Mouse (Mus musculus) liver, embryonic 11.5 days (tissue): ENCODE results near the gene Prdm5. TPM values are rescaled to one million over a fixed set of nuclear protein-coding genes. Genes with fewer than 3 reads are reported as not detected.

Experiments used
- ATAC-seq: fragments of 200-750 bp; cut with Nextera tagmentation; replicated peaks from 2 replicates; pipeline ENCODE4 v1.8.0; 2017; ENCODE audit warnings: moderate number of reproducible peaks, mild to moderate bottlenecking, moderate TSS enrichment, moderate library complexity; ENCODE audit not compliant: low FRiP score
- DNase-seq: peaks from one replicate; pipeline ENCODE4 v3.0.0-alpha.2; 2017; ENCODE audit warnings: low spot score
- H3K27ac ChIP-seq: fragments of 300-500 bp; sonication (generic); 2 replicates; pipeline ENCODE4 v1.5.1; 2014; ENCODE audit warnings: mild to moderate bottlenecking, low read depth, low read length, control low read depth
- H3K27me3 ChIP-seq: fragments of 300-500 bp; sonication (generic); replicated peaks from 2 replicates; pipeline ENCODE4 v1.6.1; 2014; ENCODE audit warnings: low read length, mixed read lengths; ENCODE audit not compliant: control insufficient read depth, insufficient read depth
- H3K36me3 ChIP-seq: fragments of 300-500 bp; sonication (generic); 2 replicates; pipeline ENCODE4 v1.6.1; 2014; ENCODE audit warnings: mild to moderate bottlenecking, low read length, moderate library complexity, mixed read lengths; ENCODE audit not compliant: control insufficient read depth, insufficient read depth
- H3K4me1 ChIP-seq: fragments of 300-500 bp; sonication (generic); replicated peaks from 2 replicates; pipeline ENCODE4 v1.6.1; 2014; ENCODE audit warnings: low read length, mixed read lengths; ENCODE audit not compliant: control insufficient read depth, insufficient read depth
- H3K4me2 ChIP-seq: fragments of 300-500 bp; sonication (generic); 2 replicates; pipeline ENCODE4 v1.6.1; 2014; ENCODE audit warnings: mild to moderate bottlenecking, control low read depth, moderate library complexity
- H3K4me3 ChIP-seq: fragments of 300-500 bp; sonication (generic); 2 replicates; pipeline ENCODE4 v1.5.1; 2014; ENCODE audit warnings: low read depth, low read length, control low read depth
- H3K9ac ChIP-seq: fragments of 300-500 bp; sonication (generic); 2 replicates; pipeline ENCODE4 v1.6.1; 2014; ENCODE audit warnings: low read depth, low read length, control low read depth
- H3K9me3 ChIP-seq: fragments of 300-500 bp; sonication (generic); 2 replicates; pipeline ENCODE4 v1.6.1; 2016; ENCODE audit warnings: low read length, inconsistent platforms, mixed read lengths; ENCODE audit not compliant: control insufficient read depth
- WGBS: fragments of 180-500 bp; shearing (Covaris S2); extraction: QIAGEN DNeasy Blood & Tissue Kit; methylation state at CpG from one replicate; pipeline ENCODE4 v1.1.7; 2014; 5-methylcytosine and 5-hydroxymethylcytosine counted together
- polyA plus RNA-seq: library from polyadenylated mRNA; unstranded; fragments of >200 nt; fragmentation: Nextera tagmentation; extraction: Ambion mirVana; gene quantifications from 2 replicates; pipeline ENCODE4 v1.2.1, GENCODE M21; 2014

The Prdm5 gene
- polyA plus RNA-seq, 1 experiment from 2014 or later = 10.2 TPM

- WGBS = 89% methylated on average over 3 of the region's 3 CpGs
- no peak for DNase-seq
- H3K27me3 ChIP-seq = no peaks in the 10 kb centered on the region
These were observed 71.4 kb downstream of the Prdm5 start for GRCm38 (mm10) chr6:65850221-65850620.

GRCm38 (mm10) chr6:65854020-65854419, 75.2 kb downstream of the Prdm5 start:
- no peak overlapping the region for H3K4me3 ChIP-seq
- no peaks in the 10 kb centered on the region for H3K9me3 ChIP-seq
- no peak overlapping the region for H3K27ac ChIP-seq
- H3K27me3 ChIP-seq = no peaks in the 10 kb centered on the region
- H3K4me2 ChIP-seq = no peak overlapping the region
- 81% methylated on average over 3 of the region's 3 CpGs for WGBS
- no peak for ATAC-seq
- no peak for DNase-seq
- no peaks in the 10 kb centered on the region for H3K36me3 ChIP-seq
- H3K4me1 ChIP-seq = no peaks in the 10 kb centered on the region
- no peak overlapping the region for H3K9ac ChIP-seq

More at GRCm38 (mm10) chr6:65850221-65850620, 71.4 kb downstream of the Prdm5 start:
- ATAC-seq = no peak
- Histone ChIP-seq H3K4me1 (no peaks in the 10 kb centered on the region), H3K9me3 (no peaks in the 10 kb centered on the region), H3K9ac (no peak overlapping the region), H3K36me3 (no peaks in the 10 kb centered on the region), H3K4me2 (no peak overlapping the region), H3K27ac (no peak overlapping the region), H3K4me3 (no peak overlapping the region)

- H3K9me3 ChIP-seq = no peaks in the 10 kb centered on the region
- no peak overlapping the region for H3K4me2 ChIP-seq
- no peak for ATAC-seq
- DNase-seq = no peak
- no peak overlapping the region for H3K4me3 ChIP-seq
- no peak overlapping the region for H3K9ac ChIP-seq
- no peaks in the 10 kb centered on the region for H3K27me3 ChIP-seq
- 87% methylated on average over 4 of the region's 4 CpGs for WGBS
- H3K27ac ChIP-seq = no peak overlapping the region
- H3K4me1 ChIP-seq = peaks cover 2% of the 10 kb centered on the region; the same call in 1 of the 2 replicates
- H3K36me3 ChIP-seq = no peaks in the 10 kb centered on the region
These were observed 75.8 kb downstream of the Prdm5 start for GRCm38 (mm10) chr6:65854585-65854984.

GRCm38 (mm10) chr6:65860609-65861008, 81.8 kb downstream of the Prdm5 start:
- DNase-seq = no peak
- H3K9ac ChIP-seq = no peak overlapping the region
- no peaks in the 10 kb centered on the region; the same call in 1 of the 2 replicates for H3K36me3 ChIP-seq
- 88% methylated on average over 5 of the region's 5 CpGs for WGBS
- H3K4me1 ChIP-seq = peaks cover 2% of the 10 kb centered on the region; the same call in 1 of the 2 replicates
- H3K4me3 ChIP-seq = no peak overlapping the region
- no peaks in the 10 kb centered on the region for H3K27me3 ChIP-seq
- H3K4me2 ChIP-seq = no peak overlapping the region
- no peaks in the 10 kb centered on the region for H3K9me3 ChIP-seq
- H3K27ac ChIP-seq = no peak overlapping the region
- ATAC-seq = no peak

- DNase-seq = no peak
- H3K27ac ChIP-seq = no peak overlapping the region
- no peaks in the 10 kb centered on the region for H3K27me3 ChIP-seq
- H3K9me3 ChIP-seq = no peaks in the 10 kb centered on the region
- 88% methylated on average over 3 of the region's 3 CpGs for WGBS
- H3K9ac ChIP-seq = no peak overlapping the region
- H3K36me3 ChIP-seq = no peaks in the 10 kb centered on the region; the same call in 1 of the 2 replicates
- H3K4me3 ChIP-seq = no peak overlapping the region
- H3K4me1 ChIP-seq = peaks cover 2% of the 10 kb centered on the region; the same call in 1 of the 2 replicates
- no peak for ATAC-seq
- no peak overlapping the region for H3K4me2 ChIP-seq
These were observed 84.0 kb downstream of the Prdm5 start for GRCm38 (mm10) chr6:65862836-65863235.

GRCm38 (mm10) chr6:65864233-65864632, 85.4 kb downstream of the Prdm5 start:
- no peaks in the 10 kb centered on the region for H3K9me3 ChIP-seq
- DNase-seq (no peak), ATAC-seq (no peak)
- H3K4me1 ChIP-seq = peaks cover under 1% of the 10 kb centered on the region; the same call in 1 of the 2 replicates
- no peaks in the 10 kb centered on the region; the same call in 1 of the 2 replicates for H3K36me3 ChIP-seq
- no peak overlapping the region for H3K9ac ChIP-seq
- H3K27me3 ChIP-seq = no peaks in the 10 kb centered on the region
- H3K27ac ChIP-seq = no peak overlapping the region
- WGBS = 90% methylated on average over 3 of the region's 3 CpGs
- H3K4me2 ChIP-seq = no peak overlapping the region
- no peak overlapping the region for H3K4me3 ChIP-seq

- no peak for ATAC-seq
- Histone ChIP-seq H3K27ac (no peak overlapping the region), H3K36me3 (no peaks in the 10 kb centered on the region; the same call in 1 of the 2 replicates), H3K4me3 (no peak overlapping the region), H3K9me3 (no peaks in the 10 kb centered on the region), H3K27me3 (no peaks in the 10 kb centered on the region), H3K9ac (no peak overlapping the region), H3K4me1 (no peaks in the 10 kb centered on the region), H3K4me2 (no peak overlapping the region)
- WGBS = 81% methylated on average over 5 of the region's 5 CpGs
- DNase-seq = no peak
These were observed 86.1 kb downstream of the Prdm5 start for GRCm38 (mm10) chr6:65864919-65865318.

- H3K27ac ChIP-seq = no peak overlapping the region
- no peak overlapping the region for H3K4me2 ChIP-seq
- no peaks in the 10 kb centered on the region for H3K4me1 ChIP-seq
- WGBS = 90% methylated on average over 4 of the region's 4 CpGs
- DNase-seq = no peak
- no peaks in the 10 kb centered on the region; the same call in 1 of the 2 replicates for H3K36me3 ChIP-seq
- no peaks in the 10 kb centered on the region for H3K27me3 ChIP-seq
- no peak overlapping the region for H3K9ac ChIP-seq
- ATAC-seq = no peak
- no peaks in the 10 kb centered on the region for H3K9me3 ChIP-seq
- H3K4me3 ChIP-seq = no peak overlapping the region
These were observed 87.1 kb downstream of the Prdm5 start for GRCm38 (mm10) chr6:65865861-65866260.

GRCm38 (mm10) chr6:65871754-65872278, 93.0 kb downstream of the Prdm5 start:
- no peak overlapping the region for H3K4me3 ChIP-seq
- no peaks in the 10 kb centered on the region for H3K27me3 ChIP-seq
- no peak overlapping the region for H3K4me2 ChIP-seq
- ATAC-seq (no peak), DNase-seq (no peak)
- 82% methylated on average over 6 of the region's 6 CpGs for WGBS
- no peaks in the 10 kb centered on the region for H3K9me3 ChIP-seq
- no peaks in the 10 kb centered on the region for H3K4me1 ChIP-seq
- no peaks in the 10 kb centered on the region for H3K36me3 ChIP-seq
- no peak overlapping the region for H3K27ac ChIP-seq
- H3K9ac ChIP-seq = no peak overlapping the region
